ENCODE assay signal across 13 mouse cellular contexts in genomic region chr2:123023918-123024317, GRCm38 (mm10).
A peak's percentile ranks its signal among the peaks of the same experiment; 100 is the strongest.
DNase-seq lines count a peak whose midpoint lies in the region.
"Had no signal": no experiment of that assay in that cellular context is flagged by ENCODE, and none has a peak within 500 bp of the region (broad histone marks: within the 10 kb centered on the region; RNA-seq: fewer than 3 reads in every experiment).

No protein-coding gene starts in this region.

- peak; percentile 68 to 69 for DNase-seq in right cerebral cortex, adult 2 months (ENCODE audit: low spot score in 2 of 2)
- no peak for DNase-seq in right cerebral cortex, postnatal 14 days
- peak; percentile 35 for DNase-seq in layer of hippocampus, adult 9-10 months (ENCODE audit: low spot score)
- DNase-seq in left cerebral cortex, postnatal 10 days (ENCODE audit: extremely low spot score in 1 of 2, low spot score in 2 of 2), result peak; percentile 18 to 19
- no peak for DNase-seq in ovary, postnatal 36 days (ENCODE audit: low spot score)
- no peak for DNase-seq in urinary bladder, postnatal 25 days (ENCODE audit: low spot score)
- no peak for DNase-seq in adrenal gland, postnatal 4 days (ENCODE audit: low spot score in 2 of 2)
- DNase-seq: adrenal gland, postnatal 10 days; heart, adult 11 months; heart, postnatal 14 days; lung, postnatal 4 days; midbrain, embryonic 14.5 days; thymus, postnatal 36 days had no signal

- intact Hi-C loops in left cerebral cortex, postnatal 10 days (cut with DNase I), result no loop called here

Comparison
In these comparisons a context has a peak if more than half of its experiments do, and no peak if none do; other contexts are left out.
1. DNase-seq: peak in right cerebral cortex, adult 2 months (2 of 2), layer of hippocampus, adult 9-10 months (single experiment) and left cerebral cortex, postnatal 10 days (2 of 2); none in right cerebral cortex, postnatal 14 days (single experiment), ovary, postnatal 36 days (single experiment), urinary bladder, postnatal 25 days (single experiment) and adrenal gland, postnatal 4 days (0 of 2).